Mouse (Mus musculus): Measurements from ENCODE around the gene Gm5475.

Gene Gm5475

GRCm38 (mm10) chr15:100451245-100451644, 29.3 kb downstream of the Gm5475 start:
- DNase-seq = no peak

DNA sequence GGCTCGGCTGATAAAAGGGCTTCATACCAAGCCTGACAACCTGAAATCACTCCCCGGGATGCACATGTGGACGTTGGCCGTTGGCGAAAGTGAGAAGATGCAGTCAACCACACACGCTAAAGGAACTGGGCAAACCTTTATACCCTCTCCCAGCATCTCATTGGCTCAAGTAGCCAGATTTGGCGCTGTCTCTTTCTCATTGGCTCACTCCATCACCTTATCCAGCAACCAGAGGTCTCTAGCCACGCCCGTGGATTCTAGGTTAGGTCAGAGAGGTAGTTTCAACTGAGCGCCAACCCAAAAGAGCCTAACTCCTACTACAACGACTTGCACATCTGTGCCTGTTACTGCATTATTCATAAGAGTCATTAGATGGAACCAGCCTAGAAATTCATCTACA, 30.5 kb downstream of the Gm5475 start:
- DNase-seq = no peak

DNA sequence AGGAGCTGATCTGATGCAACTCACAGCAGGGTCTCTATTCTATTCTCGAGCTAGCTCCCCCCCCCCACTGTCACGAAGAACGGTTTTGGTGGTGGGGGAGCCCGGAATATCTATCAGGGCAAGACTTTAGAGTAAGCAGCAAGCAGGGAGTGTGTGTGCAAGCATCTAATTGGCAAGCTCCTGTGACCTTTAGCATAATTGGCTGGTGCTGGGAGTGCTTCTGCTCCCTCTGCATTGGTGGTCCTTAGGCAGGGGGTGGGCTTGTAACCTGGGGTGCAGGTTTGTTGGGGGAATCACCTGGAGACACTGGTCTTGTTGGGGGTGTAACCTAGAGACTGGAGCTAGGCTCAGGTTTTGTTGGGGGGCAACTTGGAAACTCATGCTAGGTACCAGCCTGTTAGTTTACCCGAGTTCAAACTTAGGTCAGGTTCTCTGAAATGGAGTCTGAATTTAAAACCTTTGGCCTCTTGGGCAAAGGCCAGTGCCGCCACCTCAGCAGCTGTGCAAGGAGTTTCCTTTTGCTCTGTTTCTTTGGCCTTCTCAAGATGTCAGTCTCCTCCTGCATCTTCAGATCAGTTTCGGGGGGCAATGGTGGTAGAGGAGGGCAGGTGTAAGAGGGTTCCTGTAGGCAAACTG, 34.5 kb downstream of the Gm5475 start:
- no peak for DNase-seq

DNA sequence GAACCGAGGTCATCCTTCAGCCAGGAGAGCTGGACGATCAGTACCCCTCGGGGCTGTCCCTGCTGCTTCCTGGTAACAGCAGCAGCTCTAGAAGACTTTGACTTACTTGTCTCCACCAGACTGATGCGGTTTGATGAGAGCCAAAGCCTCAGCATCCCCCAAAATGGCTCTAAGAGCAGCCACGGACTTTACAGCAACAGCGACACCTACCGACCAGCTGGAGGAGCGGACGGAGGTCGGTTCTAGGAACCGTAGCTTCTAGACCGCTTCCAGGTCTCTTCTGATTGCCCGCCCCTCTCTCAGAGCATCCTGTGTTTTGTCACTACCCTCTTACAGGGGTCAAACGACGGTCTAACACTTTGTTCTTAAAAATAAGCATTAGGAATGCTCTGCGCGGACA, 35.4 kb downstream of the Gm5475 start:
- DNase-seq = peak; percentile 73 to 74

- DNase-seq = peak; percentile 60 to 61
Observed at GRCm38 (mm10) chr15:100458055-100458454, 36.1 kb downstream of the Gm5475 start.

- DNase-seq = peak; percentile 53 to 67
Observed at GRCm38 (mm10) chr15:100460942-100461341, 39.0 kb downstream of the Gm5475 start.

DNA sequence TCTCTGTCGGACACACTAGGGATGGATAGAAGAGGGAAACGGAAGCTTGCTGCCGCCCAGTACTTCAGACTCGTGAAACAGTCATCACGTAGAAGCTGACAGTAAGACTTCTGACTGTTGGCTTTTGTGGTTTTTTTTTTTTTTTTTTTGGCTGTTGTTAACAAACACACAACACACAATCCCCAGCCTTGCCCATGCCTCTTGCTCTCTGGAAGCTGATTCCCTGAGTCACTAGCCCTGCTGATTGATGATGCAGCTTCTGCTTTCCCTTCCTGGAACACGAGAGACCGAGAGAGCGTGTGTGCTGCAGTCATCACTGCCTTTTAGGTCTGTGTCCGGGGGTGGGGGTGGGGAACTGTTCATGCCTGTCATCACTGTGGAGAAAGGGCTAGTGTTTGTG, 39.7 kb downstream of the Gm5475 start:
- no peak for DNase-seq

- DNase-seq = no peak
Observed at GRCm38 (mm10) chr15:100462086-100462485, 40.1 kb downstream of the Gm5475 start.

DNA sequence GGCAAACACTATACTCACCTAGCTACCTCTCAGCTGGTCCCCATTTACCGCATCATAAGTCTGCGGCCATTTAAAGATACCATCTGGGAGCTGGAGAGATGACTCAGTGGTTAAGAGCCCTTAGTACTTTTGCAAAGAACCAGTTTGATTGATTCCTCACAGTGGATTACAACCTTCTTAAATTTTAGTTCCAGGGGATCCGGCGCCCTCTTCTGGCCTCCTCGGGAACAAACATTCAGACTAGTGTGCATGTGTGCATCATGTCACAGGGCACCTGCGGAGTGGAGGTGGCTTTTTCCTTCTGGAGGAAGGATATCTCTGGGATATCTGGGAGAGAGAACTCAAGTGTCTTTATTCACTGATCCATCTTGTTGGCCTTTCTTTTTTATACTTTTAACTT, 41.8 kb downstream of the Gm5475 start:
- DNase-seq = peak; percentile 66 to 73

DNA sequence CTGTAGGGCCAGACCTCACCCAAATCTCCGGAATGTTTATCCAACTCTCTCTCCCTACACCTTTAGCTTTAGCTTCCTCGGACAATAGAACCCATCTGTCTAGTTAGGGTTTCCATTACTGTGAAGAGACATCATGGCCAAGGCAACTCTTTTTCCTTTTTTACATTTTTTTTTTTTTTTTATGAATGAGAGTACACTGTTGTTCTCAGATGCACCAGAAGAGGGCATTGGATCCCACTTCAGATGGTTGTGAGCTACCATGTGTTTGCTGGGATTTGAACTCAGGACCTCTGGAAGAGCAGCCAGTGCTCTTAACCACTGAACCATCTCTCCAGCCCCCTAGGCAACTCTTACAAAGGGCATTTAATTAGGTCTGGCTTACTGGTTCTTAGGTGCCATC, 43.5 kb downstream of the Gm5475 start:
- no peak for DNase-seq

DNA sequence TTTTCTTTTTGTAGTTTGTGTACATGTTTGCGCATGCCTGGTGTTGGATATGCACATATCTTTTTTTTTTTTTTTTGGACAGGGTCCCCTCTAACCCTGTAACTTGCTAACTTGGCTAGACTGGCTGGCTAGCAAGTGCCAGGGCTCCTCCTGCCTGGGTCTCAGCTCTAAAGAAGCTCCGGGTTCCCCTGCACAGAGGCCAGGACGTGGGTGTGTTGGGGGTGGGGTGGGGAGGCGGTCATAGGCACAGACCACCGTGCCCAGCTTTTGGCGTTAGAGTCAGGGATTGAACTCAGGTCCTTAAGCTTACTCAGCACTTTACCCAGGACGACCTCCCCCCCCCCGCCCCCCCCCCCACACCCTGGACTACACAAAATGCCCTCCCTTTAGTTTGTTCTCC, 45.8 kb downstream of the Gm5475 start:
- DNase-seq = no peak

- peak; percentile 89 to 92 for DNase-seq
Observed at GRCm38 (mm10) chr15:100468295-100469188, 46.6 kb downstream of the Gm5475 start, which contains the start of gene Letmd1. Letmd1 (plus strand) TSS chr15:100469023.

DNA sequence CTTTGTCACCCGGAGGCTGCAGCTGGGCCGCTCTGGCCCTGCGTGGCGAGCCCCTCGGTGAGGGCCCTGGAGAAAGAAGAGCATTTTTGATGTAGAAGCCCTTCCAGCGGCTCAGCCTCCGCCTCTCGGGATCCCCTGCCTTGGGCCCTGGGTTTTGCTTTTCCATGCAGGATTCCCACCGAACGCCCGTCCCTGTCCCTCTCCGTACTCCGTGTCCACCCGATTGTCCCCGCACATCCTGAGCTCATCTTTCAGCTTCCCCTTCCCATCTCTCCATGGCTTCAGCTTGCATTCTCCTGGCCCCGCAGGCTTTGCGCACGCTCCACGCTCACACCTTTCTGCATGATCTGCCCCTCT, 47.2 kb downstream of the Gm5475 start:
- DNase-seq = no peak

- no peak for DNase-seq
Observed at GRCm38 (mm10) chr15:100470037-100470436, 48.1 kb downstream of the Gm5475 start.

- DNase-seq = no peak
Observed at GRCm38 (mm10) chr15:100473926-100474503, 52.1 kb downstream of the Gm5475 start.
